Mouse (Mus musculus): Measurements from ENCODE around the gene Gnai3.

GRCm38 (mm10) chr3:108093306-108093705 is 52.6 kb downstream of the Gnai3 start:
- TF ChIP-seq POLR2A (IDR thresholded peaks at IDR 0.05; ENCODE audit: extremely low read depth, insufficient read depth, low read length), result no peak
- no peak for TF ChIP-seq CTCF (IDR thresholded peaks at IDR 0.05; ENCODE audit: extremely low read depth, insufficient read depth, low read length)

All from cortical plate, adult 2 months (tissue).